28 mouse cellular contexts compared by ENCODE assay signal in genomic region chr3:63988722-63989440, GRCm38 (mm10).
"Had no signal": no experiment of that assay in that cellular context is flagged by ENCODE, and none has a peak within 500 bp of the region (broad histone marks: within the 10 kb centered on the region; RNA-seq: fewer than 3 reads in every experiment).

No protein-coding gene starts in this region.

- H3K4me3 ChIP-seq: heart, adult 2 months; heart, embryonic 13.5 days; heart, embryonic 15.5 days; hindbrain, embryonic 12.5 days; hindbrain, embryonic 15.5 days; kidney, embryonic 15.5 days; layer of hippocampus, adult 2 months; limb, embryonic 13.5 days; limb, embryonic 15.5 days; liver, embryonic 12.5 days had no signal

- H3K4me2 ChIP-seq: heart, embryonic 11.5 days; heart, embryonic 13.5 days; heart, embryonic 15.5 days; hindbrain, embryonic 12.5 days; hindbrain, embryonic 15.5 days; kidney, embryonic 15.5 days; limb, embryonic 13.5 days; limb, embryonic 15.5 days; liver, embryonic 12.5 days had no signal

- H3K9ac ChIP-seq: heart, embryonic 13.5 days; heart, embryonic 15.5 days; hindbrain, embryonic 12.5 days; hindbrain, embryonic 15.5 days; kidney, embryonic 15.5 days; limb, embryonic 13.5 days; limb, embryonic 15.5 days; liver, embryonic 12.5 days; liver, embryonic 14.5 days had no signal

- H3K4me1 ChIP-seq: heart, embryonic 13.5 days; heart, embryonic 15.5 days; hindbrain, embryonic 12.5 days; hindbrain, embryonic 15.5 days; kidney, embryonic 15.5 days; limb, embryonic 13.5 days; limb, embryonic 15.5 days; liver, embryonic 12.5 days had no signal

- H3K27ac ChIP-seq: heart, adult 2 months; heart, embryonic 13.5 days; heart, embryonic 15.5 days; hindbrain, embryonic 12.5 days; hindbrain, embryonic 15.5 days; hindbrain, postnatal 0 days; kidney, embryonic 15.5 days; kidney, postnatal 0 days; layer of hippocampus, adult 2 months; limb, embryonic 13.5 days; limb, embryonic 15.5 days; liver, embryonic 12.5 days; liver, embryonic 14.5 days had no signal

- ATAC-seq: hindbrain, postnatal 0 days; intestine, embryonic 16.5 days; liver, embryonic 12.5 days had no signal

- DNase-seq: gastrocnemius, postnatal 14 days; gastrocnemius, postnatal 36 days; heart, adult 11 months; heart, adult 2 months; heart, postnatal 14 days; heart, postnatal 36 days; kidney, adult 11 months; kidney, adult 2 months; kidney, adult 9 months; kidney, postnatal 14 days; kidney, postnatal 36 days; layer of hippocampus, adult 9-11 months; layer of hippocampus, postnatal 36 days; left cerebral cortex, postnatal 4 days had no signal

- H3K9me3 ChIP-seq: heart, embryonic 13.5 days; heart, embryonic 15.5 days; hindbrain, embryonic 12.5 days; hindbrain, embryonic 15.5 days; kidney, embryonic 15.5 days; limb, embryonic 13.5 days; limb, embryonic 15.5 days; liver, embryonic 12.5 days had no signal

- H3K27me3 ChIP-seq: heart, embryonic 13.5 days; heart, embryonic 15.5 days; hindbrain, embryonic 12.5 days; hindbrain, embryonic 15.5 days; kidney, embryonic 15.5 days; limb, embryonic 13.5 days; limb, embryonic 15.5 days; liver, embryonic 12.5 days had no signal
